Mouse (Mus musculus): ENCODE data around the gene Msh5. TPM values are rescaled to one million over a fixed set of nuclear protein-coding genes. Genes with fewer than 3 reads are reported as not detected.

Msh5 gene
- polyA plus RNA-seq, 1 experiment from 2014 or later = 1.9 TPM

GRCm38 (mm10) chr17:35031272-35031671 lies 15.3 kb downstream of the Msh5 start:
- no peaks in the 10 kb centered on the region for H3K27me3 ChIP-seq (ENCODE audit: control insufficient read depth, insufficient read depth, low read length)
- no peak overlapping the region for H3K9ac ChIP-seq (ENCODE audit: low read length)
- no peak for TF ChIP-seq EP300 (optimal IDR thresholded peaks at IDR 0.05)
- TF ChIP-seq CTCF (IDR thresholded peaks at IDR 0.05; ENCODE audit: low read depth) = no peak
- H3K36me3 ChIP-seq (ENCODE audit: control insufficient read depth, insufficient read depth, low read length) = no peaks in the 10 kb centered on the region
- no peak overlapping the region for H3K4me2 ChIP-seq (replicated peaks; ENCODE audit: low read depth)
- H3K27ac ChIP-seq (replicated peaks) = no peak overlapping the region
- 82% methylated on average over 11 of the region's 11 CpGs for WGBS
- H3K9me3 ChIP-seq (ENCODE audit: control insufficient read depth, low read length) = no peaks in the 10 kb centered on the region
- ATAC-seq (ENCODE audit: low FRiP score, low TSS enrichment) = no peak
- H3K4me1 ChIP-seq (replicated peaks; ENCODE audit: control insufficient read depth, insufficient read depth) = no peaks in the 10 kb centered on the region; the same call in 1 of the 2 replicates
- no peak for DNase-seq (ENCODE audit: low spot score)
- no peak overlapping the region for H3K4me3 ChIP-seq (ENCODE audit: low read depth, low read length)

DNA sequence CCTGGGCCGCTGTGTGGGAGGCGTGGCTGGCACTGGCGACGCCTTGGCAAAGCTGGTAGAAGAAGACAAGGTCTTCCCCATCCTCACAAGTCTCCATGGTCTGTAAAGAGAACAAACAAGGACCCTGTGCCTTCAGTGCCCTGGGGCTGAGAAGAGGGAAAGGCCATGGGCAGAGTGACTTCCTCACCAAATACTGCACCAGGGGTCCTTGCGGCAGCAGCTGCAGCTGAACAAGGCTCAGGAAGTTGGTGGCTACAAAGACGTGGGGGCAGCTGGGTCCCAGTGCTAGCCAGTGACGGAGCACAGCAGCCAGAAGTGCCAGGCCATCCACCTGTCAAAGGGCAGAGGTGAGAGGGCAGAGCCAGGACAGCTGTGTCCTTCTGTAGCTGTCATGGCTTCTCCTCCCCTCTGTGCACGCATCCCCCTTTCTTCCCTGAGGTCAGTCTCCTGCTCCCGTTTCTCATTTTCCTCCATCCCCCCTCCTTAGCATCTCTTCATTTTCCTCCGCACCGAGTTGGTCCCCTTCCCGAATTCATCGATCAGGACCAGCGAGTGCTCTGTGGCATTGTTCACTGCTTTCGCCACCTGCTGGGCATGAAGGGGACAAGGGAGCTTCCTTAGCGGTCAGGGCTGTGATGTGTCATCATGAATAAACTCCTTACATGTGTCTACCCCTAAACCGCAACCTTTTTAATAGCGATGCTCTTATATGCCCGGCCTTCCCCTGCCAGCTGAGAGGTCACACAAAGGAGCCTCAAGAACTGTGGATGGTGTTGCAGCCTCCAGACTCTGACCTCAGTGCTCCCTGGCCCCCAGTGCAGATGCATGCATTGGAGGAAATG lies 16.6 kb downstream of the Msh5 start:
- H3K9me3 ChIP-seq (ENCODE audit: control insufficient read depth, low read length) = no peaks in the 10 kb centered on the region
- DNase-seq (ENCODE audit: low spot score) = no peak
- no peak overlapping the region for H3K4me2 ChIP-seq (replicated peaks; ENCODE audit: low read depth)
- H3K36me3 ChIP-seq (ENCODE audit: control insufficient read depth, insufficient read depth, low read length) = no peaks in the 10 kb centered on the region
- no peaks in the 10 kb centered on the region; the same call in 1 of the 2 replicates for H3K4me1 ChIP-seq (replicated peaks; ENCODE audit: control insufficient read depth, insufficient read depth)
- H3K27ac ChIP-seq (replicated peaks) = no peak overlapping the region
- WGBS = 37% methylated on average over 19 of the region's 19 CpGs
- H3K9ac ChIP-seq (ENCODE audit: low read length) = no peak overlapping the region
- H3K4me3 ChIP-seq (ENCODE audit: low read depth, low read length) = no peak overlapping the region
- TF ChIP-seq EP300 (optimal IDR thresholded peaks at IDR 0.05) (no peak), CTCF (IDR thresholded peaks at IDR 0.05; ENCODE audit: low read depth) (peak; percentile 76)
- no peaks in the 10 kb centered on the region for H3K27me3 ChIP-seq (ENCODE audit: control insufficient read depth, insufficient read depth, low read length)
- no peak for ATAC-seq (ENCODE audit: low FRiP score, low TSS enrichment)

DNA sequence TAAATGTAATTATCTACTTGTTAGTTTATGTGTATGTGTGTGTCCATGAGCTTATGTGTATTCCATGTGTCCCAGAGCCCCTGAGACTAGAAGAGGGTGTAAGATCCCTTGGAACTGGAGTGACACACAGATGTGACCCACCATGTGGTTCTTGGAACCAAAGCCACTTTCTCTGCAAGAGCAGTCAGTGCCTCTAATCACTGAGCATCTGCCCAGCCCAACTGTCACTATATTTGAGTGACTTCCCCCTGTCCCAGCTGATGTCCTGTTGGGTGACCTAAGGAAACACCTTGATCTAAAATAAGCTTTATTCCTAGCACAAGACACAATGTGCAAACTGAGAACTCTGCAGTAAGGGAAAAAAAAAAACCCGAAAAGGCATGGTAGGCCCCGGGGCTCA lies 18.2 kb downstream of the Msh5 start:
- H3K27ac ChIP-seq (replicated peaks) = no peak overlapping the region

GRCm38 (mm10) chr17:35027277-35028068 lies 19.1 kb downstream of the Msh5 start, which contains the start of gene Sapcd1:
Sapcd1 (minus strand) TSS chr17:35028016.
- Histone ChIP-seq H3K27ac (replicated peaks) (peak within 1 kb of the TSS; percentile 53), H3K36me3 (ENCODE audit: control insufficient read depth, insufficient read depth, low read length) (no peaks in the 10 kb centered on the region), H3K9ac (ENCODE audit: low read length) (no peak within 1 kb of the TSS), H3K4me1 (replicated peaks; ENCODE audit: control insufficient read depth, insufficient read depth) (no peaks in the 10 kb centered on the region; the same call in 1 of the 2 replicates), H3K9me3 (ENCODE audit: control insufficient read depth, low read length) (no peaks in the 10 kb centered on the region), H3K4me3 (ENCODE audit: low read depth, low read length) (peak within 1 kb of the TSS; percentile 4; the same call in 1 of the 2 replicates), H3K4me2 (replicated peaks; ENCODE audit: low read depth) (peak within 1 kb of the TSS; percentile 18), H3K27me3 (ENCODE audit: control insufficient read depth, insufficient read depth, low read length) (no peaks in the 10 kb centered on the region)
- ATAC-seq (ENCODE audit: low FRiP score, low TSS enrichment) (peak; percentile 14; the same call in 1 of the 2 replicates), DNase-seq (ENCODE audit: low spot score) (no peak)
- WGBS = 37% methylated on average over 13 of the region's 13 CpGs
- no peak for TF ChIP-seq EP300 (optimal IDR thresholded peaks at IDR 0.05)

More for the DNA sequence above, 18.2 kb downstream of the Msh5 start:
- Histone ChIP-seq H3K4me1 (replicated peaks; ENCODE audit: control insufficient read depth, insufficient read depth) (no peaks in the 10 kb centered on the region; the same call in 1 of the 2 replicates), H3K36me3 (ENCODE audit: control insufficient read depth, insufficient read depth, low read length) (no peaks in the 10 kb centered on the region), H3K9me3 (ENCODE audit: control insufficient read depth, low read length) (no peaks in the 10 kb centered on the region), H3K4me2 (replicated peaks; ENCODE audit: low read depth) (no peak overlapping the region), H3K4me3 (ENCODE audit: low read depth, low read length) (no peak overlapping the region), H3K9ac (ENCODE audit: low read length) (no peak overlapping the region), H3K27me3 (ENCODE audit: control insufficient read depth, insufficient read depth, low read length) (no peaks in the 10 kb centered on the region)
- DNase-seq (ENCODE audit: low spot score) (no peak), ATAC-seq (ENCODE audit: low FRiP score, low TSS enrichment) (no peak)
- TF ChIP-seq CTCF (IDR thresholded peaks at IDR 0.05; ENCODE audit: low read depth) = no peak
- TF ChIP-seq EP300 (optimal IDR thresholded peaks at IDR 0.05) = no peak
- WGBS = 78% methylated on average over 2 of the region's 2 CpGs

GRCm38 (mm10) chr17:35026206-35026605 lies 20.3 kb downstream of the Msh5 start:
- Histone ChIP-seq H3K9me3 (ENCODE audit: control insufficient read depth, low read length) (no peaks in the 10 kb centered on the region), H3K36me3 (ENCODE audit: control insufficient read depth, insufficient read depth, low read length) (no peaks in the 10 kb centered on the region), H3K4me3 (ENCODE audit: low read depth, low read length) (no peak overlapping the region), H3K27me3 (ENCODE audit: control insufficient read depth, insufficient read depth, low read length) (no peaks in the 10 kb centered on the region), H3K4me1 (replicated peaks; ENCODE audit: control insufficient read depth, insufficient read depth) (no peaks in the 10 kb centered on the region; the same call in 1 of the 2 replicates), H3K9ac (ENCODE audit: low read length) (no peak overlapping the region), H3K4me2 (replicated peaks; ENCODE audit: low read depth) (no peak overlapping the region), H3K27ac (replicated peaks) (no peak overlapping the region)
- no peak for TF ChIP-seq CTCF (IDR thresholded peaks at IDR 0.05; ENCODE audit: low read depth)
- DNase-seq (ENCODE audit: low spot score) = no peak
- ATAC-seq (ENCODE audit: low FRiP score, low TSS enrichment) = no peak
- 71% methylated on average over 5 of the region's 5 CpGs for WGBS

Data from stomach, postnatal 0 days (tissue).